Mouse (Mus musculus) lung, postnatal 0 days (tissue): Measurements from ENCODE around the gene Gm49373.

Source experiments
- CTCF ChIP-seq: IDR thresholded peaks from 2 replicates; pipeline ENCODE4 v1.5.1; 2016; ENCODE audit warnings: antibody characterized with exemption, mild to moderate bottlenecking
- EP300 ChIP-seq: IDR thresholded peaks from 2 replicates; pipeline ENCODE4 v1.6.1; 2016; ENCODE audit warnings: antibody characterized with exemption, mild to moderate bottlenecking, control low read depth

GRCm38 (mm10) chr9:21034481-21035085, 38.3 kb downstream of the Gm49373 start:
- TF ChIP-seq CTCF = no peak
- TF ChIP-seq EP300 = no peak
